Mouse (Mus musculus): ENCODE measurements at regions not wholly inside any gene's neighbourhood (a gene's known extent, or its start where the extent isn't known, plus 50 kb on each side); places are given as distances from the start of the nearest gene placed in this dataset. TPM values are rescaled to one million over a fixed set of nuclear protein-coding genes. Genes with fewer than 3 reads are reported as not detected.
"Not testable (repeated sequence)": the region's sequence is repeated elsewhere in the genome, so short reads cannot be mapped to it uniquely, and the experiment has no call there.

DNA sequence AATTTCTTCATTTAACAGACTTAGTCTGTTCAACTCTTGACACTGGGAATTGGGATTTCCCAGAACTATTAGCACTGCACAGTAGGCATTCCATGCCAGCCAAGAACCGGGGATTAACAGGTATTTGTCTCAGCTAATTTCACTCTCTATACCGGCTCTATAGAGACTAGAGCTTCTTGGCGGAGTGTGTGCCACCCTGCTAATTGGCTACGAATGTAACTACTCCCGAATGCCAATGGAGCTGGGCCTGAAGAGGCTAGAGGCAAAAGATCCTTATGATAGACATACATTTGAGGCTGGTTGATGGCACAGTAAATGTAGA is 216.0 kb upstream of the Arx start:
- Histone ChIP-seq H3K27me3 (no peaks in the 10 kb centered on the region), H3K9me3 (no peaks in the 10 kb centered on the region), H3K27ac (replicated peaks) (no peak overlapping the region), H3K36me3 (no peaks in the 10 kb centered on the region), H3K4me2 (replicated peaks) (peak overlapping the region; percentile 34; the same call in 1 of the 2 replicates), H3K9ac (replicated peaks) (no peak overlapping the region), H3K4me1 (peaks cover 5% of the 10 kb centered on the region; the same call in 1 of the 2 replicates), H3K4me3 (no peak overlapping the region)
- ATAC-seq (replicated peaks) = peak; percentile 90
- 31% methylated on average over 5 of the region's 5 CpGs for whole genome bisulfite sequencing

DNA sequence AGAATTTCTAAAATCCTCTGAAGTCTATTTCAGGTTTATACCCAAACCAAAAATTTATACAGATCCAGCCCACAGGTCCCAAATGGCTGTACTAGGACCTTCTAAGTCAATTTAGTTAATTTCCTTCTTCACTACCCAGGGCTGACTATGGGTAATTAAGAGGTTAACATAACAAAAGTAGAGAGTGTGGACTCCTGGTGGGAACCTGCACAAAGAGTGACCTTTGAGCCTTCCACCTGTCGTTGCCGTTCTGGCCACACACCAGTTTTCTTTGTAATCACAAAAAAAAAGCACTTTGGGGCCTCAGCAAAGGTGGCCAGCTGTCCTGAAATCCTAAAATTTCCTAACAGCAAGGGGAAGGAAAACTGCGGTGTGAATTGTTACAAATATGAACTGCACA is 197.3 kb upstream of the Arx start:
- WGBS = 28% methylated on average over 3 of the region's 3 CpGs
- Histone ChIP-seq H3K9ac (replicated peaks) (no peak overlapping the region), H3K27ac (replicated peaks) (no peak overlapping the region), H3K9me3 (no peaks in the 10 kb centered on the region), H3K4me2 (replicated peaks) (no peak overlapping the region), H3K36me3 (no peaks in the 10 kb centered on the region), H3K4me1 (no peaks in the 10 kb centered on the region), H3K27me3 (no peaks in the 10 kb centered on the region), H3K4me3 (no peak overlapping the region)
- ATAC-seq (replicated peaks) = no peak

- Histone ChIP-seq H3K36me3 (no peaks in the 10 kb centered on the region), H3K4me3 (no peak overlapping the region), H3K4me2 (replicated peaks) (no peak overlapping the region), H3K9ac (replicated peaks) (no peak overlapping the region), H3K9me3 (no peaks in the 10 kb centered on the region), H3K4me1 (no peaks in the 10 kb centered on the region), H3K27ac (replicated peaks) (no peak overlapping the region), H3K27me3 (no peaks in the 10 kb centered on the region)
- no peak for ATAC-seq (replicated peaks)
- 46% methylated on average over 2 of the region's 2 CpGs for WGBS
Observed at GRCm38 (mm10) chrX:93097551-93097950, 188.7 kb upstream of the Arx start.

DNA sequence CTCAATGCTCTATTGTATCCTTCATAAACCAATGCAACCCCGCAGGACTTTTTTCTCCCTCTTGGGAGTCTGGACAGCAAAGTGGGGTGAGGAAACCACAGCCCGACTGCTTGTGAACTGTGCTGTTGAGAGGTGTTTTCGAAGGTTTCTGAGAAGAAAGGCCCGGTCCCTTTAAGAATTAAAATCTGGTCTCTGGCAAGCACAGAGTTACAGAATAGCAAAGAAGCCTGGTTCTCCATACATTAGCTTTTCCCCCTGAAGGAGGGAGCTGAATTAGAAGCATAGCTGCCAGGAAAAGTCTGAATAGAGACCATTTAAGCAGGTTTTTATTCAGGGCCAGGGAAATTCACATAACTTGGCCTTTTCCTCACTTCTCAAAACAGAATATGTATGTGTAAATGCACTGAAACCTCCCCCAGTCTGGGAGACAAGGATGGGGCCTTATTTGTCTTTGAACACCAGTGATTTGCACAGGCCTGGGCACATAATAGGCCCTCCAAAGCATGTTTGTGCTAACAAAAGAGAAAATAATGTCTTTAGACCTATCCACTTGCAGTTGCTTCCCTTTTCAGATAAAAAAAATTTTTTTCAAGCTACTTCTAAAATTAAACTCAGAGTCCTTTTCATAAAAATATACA is 178.2 kb upstream of the Arx start:
- H3K9ac ChIP-seq (replicated peaks) = no peak overlapping the region
- ATAC-seq (replicated peaks) = peak; percentile 66
- no peak overlapping the region for H3K4me3 ChIP-seq
- WGBS = 36% methylated on average over 4 of the region's 4 CpGs
- H3K36me3 ChIP-seq = no peaks in the 10 kb centered on the region
- H3K9me3 ChIP-seq = no peaks in the 10 kb centered on the region
- peak overlapping the region; percentile 60 for H3K27ac ChIP-seq (replicated peaks)
- H3K4me2 ChIP-seq (replicated peaks) = no peak overlapping the region
- H3K4me1 ChIP-seq = peaks cover 3% of the 10 kb centered on the region; the same call in 1 of the 2 replicates
- H3K27me3 ChIP-seq = no peaks in the 10 kb centered on the region

- not testable (repeated sequence) for H3K36me3 ChIP-seq; H3K27me3 ChIP-seq; H3K4me2 ChIP-seq (replicated peaks); H3K4me3 ChIP-seq; H3K9ac ChIP-seq (replicated peaks); H3K27ac ChIP-seq (replicated peaks); H3K9me3 ChIP-seq; ATAC-seq (replicated peaks); H3K4me1 ChIP-seq
Observed at GRCm38 (mm10) chrX:93154367-93154766, 131.9 kb upstream of the Arx start.

DNA sequence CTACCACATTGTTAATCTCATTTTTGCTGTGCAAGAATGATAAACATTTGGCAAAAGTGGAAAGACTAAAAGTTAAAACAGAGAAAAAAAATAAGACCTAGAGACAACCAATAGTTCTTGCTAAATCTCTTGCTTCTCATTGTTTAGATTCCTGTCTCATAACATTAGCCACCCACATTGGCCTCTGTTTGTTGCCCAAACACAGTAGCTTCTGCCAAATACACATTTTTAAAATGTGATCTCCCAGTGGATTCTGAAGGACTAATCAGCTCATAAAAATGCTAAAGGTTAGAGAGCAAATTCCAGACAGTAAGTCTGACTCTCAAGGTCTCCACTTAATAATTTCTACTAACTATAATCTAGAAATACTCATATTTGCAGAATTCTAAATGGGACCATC is 127.1 kb upstream of the Arx start:
- Histone ChIP-seq H3K27ac (replicated peaks) (no peak overlapping the region), H3K4me3 (no peak overlapping the region), H3K9me3 (no peaks in the 10 kb centered on the region), H3K27me3 (no peaks in the 10 kb centered on the region), H3K36me3 (no peaks in the 10 kb centered on the region), H3K9ac (replicated peaks) (no peak overlapping the region), H3K4me1 (no peaks in the 10 kb centered on the region), H3K4me2 (replicated peaks) (no peak overlapping the region)
- ATAC-seq (replicated peaks) = no peak

DNA sequence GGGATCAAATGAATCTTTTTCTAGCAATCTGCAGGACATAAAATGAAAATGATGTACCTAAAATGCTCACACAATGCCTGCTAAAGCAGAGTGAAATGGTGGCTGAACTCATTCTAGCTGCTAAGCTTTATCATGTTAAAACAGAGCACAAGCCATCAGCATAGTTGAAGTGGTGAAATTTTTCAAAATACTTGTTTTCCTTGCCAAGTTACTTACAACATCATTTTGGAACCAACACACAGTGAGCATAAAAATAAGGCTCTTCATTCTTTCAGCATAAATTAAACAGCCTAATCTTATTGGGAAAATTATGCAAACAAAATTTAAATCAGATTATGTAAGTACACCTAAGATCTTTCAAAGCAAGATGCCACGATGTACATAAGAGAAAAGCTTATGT is 125.3 kb upstream of the Arx start:
- Histone ChIP-seq H3K4me1 (no peaks in the 10 kb centered on the region), H3K4me3 (no peak overlapping the region), H3K4me2 (replicated peaks) (no peak overlapping the region), H3K36me3 (no peaks in the 10 kb centered on the region), H3K27ac (replicated peaks) (no peak overlapping the region), H3K27me3 (no peaks in the 10 kb centered on the region), H3K9me3 (no peaks in the 10 kb centered on the region), H3K9ac (replicated peaks) (no peak overlapping the region)
- 26% methylated on average over 1 of the region's 1 CpGs for WGBS
- ATAC-seq (replicated peaks) = no peak

Small RNA genes in the stretch of these regions (microRNA-seq; reads per million reads assigned to microRNA genes)
- not detected for gene Gm24973
